Mouse (Mus musculus): ENCODE results near the gene Clstn2.

GRCm38 (mm10) chr9:97831216-97831615, 201.8 kb downstream of the Clstn2 start:
- no peak for TF ChIP-seq CTCF (IDR thresholded peaks at IDR 0.05; ENCODE audit: low read depth, low read length)
- no peak for TF ChIP-seq POLR2A (IDR thresholded peaks at IDR 0.05; ENCODE audit: extremely low read depth, insufficient read depth, low read length)

Measured in liver, adult 2 months (tissue).